Mouse (Mus musculus): ENCODE measurements around the gene Slc6a20b.
"Not testable (repeated sequence)": the region's sequence is repeated elsewhere in the genome, so short reads cannot be mapped to it uniquely, and the experiment has no call there.

The Slc6a20b gene

DNA sequence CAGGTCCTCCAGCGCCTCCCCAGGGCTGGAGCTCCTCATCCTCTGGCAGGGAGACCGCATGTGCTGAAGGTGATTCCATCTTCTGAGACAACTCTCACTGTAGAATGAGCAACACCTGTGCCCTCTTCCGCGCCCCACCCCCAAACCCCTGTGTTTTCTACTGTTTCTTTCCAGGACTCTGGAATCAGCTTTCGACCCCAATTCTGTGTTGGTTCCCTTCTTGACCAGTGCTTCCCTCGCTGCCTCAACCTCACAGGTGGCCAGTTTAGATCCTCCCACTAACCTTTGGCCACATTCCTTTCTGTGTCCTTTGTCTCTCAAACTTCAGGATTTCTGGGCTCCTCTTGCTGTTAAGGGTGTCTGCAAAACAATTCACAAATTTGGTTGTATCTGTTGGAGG lies at the start of gene Slc6a20b:
Gene Slc6a20b, minus strand, starts transcription at position 285 of the 400 bp plus-strand sequence.
- no peak for DNase-seq (ENCODE audit: low read depth)

DNA sequence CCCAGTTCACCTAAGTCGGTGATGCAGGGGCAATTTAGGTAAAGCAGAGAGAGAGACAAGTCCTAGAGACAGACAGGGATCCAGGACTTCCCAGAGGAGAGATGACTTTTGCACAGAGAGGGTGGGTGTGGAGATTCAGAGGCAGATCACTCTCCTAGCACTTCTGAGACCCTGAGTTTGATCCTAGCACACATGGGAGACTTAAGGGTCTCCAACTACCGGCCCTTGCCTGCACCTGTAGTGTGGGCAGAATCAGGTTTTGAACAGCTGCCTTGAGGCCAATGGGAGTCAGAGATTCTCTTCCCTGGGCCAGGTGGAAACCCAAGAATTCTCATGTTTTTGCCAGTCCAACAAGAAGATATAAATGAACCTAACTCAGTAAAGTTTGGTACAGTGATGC lies 46.8 kb upstream of the Slc6a20b start:
- no peak for DNase-seq (ENCODE audit: low read depth)

DNA sequence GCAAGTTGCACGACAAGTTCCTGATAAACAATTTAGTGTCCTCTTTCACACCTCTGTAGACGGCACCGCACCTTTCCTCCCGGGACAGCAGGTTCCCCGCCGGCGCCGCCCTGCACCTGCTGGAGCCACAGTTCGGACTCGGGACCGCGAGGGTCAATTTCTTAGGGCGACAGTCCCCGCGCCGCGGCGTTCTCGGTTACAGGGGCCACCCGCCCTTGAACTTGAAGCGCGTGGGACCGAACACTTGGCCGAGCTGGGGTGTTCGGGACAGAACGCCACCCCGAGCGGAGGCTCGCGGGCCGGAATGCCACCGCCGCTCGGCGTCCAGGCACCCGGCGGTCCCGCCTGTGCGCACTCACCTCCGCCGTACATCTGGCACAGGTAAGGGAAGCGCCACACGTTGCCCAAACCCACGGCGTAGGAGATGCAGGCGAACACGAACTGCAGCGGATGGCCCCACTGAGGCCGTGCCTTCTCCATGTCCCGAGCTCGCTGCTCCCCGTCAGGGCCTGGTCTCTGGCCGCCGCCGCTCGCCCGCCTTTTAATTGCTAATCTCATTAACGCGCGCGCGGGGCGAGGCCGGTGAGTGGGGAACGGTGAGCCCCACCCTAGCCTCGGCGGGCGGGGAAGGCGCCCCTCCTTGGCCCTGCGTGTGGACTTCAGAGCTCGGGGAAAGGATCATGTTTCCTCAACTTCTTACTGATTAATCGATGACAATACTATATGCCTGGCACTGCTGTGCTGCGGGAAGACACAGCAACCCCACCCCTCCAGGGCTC lies 46.2 kb upstream of the Slc6a20b start, which contains the start of the genes Ccr9 and Slc6a20a:
Gene Ccr9, plus strand, starts transcription at position 113 of the 779 bp plus-strand sequence.
Gene Slc6a20a, minus strand, starts transcription at position 559 of the 779 bp plus-strand sequence.
- peak; percentile 37 for DNase-seq (ENCODE audit: low read depth)

DNA sequence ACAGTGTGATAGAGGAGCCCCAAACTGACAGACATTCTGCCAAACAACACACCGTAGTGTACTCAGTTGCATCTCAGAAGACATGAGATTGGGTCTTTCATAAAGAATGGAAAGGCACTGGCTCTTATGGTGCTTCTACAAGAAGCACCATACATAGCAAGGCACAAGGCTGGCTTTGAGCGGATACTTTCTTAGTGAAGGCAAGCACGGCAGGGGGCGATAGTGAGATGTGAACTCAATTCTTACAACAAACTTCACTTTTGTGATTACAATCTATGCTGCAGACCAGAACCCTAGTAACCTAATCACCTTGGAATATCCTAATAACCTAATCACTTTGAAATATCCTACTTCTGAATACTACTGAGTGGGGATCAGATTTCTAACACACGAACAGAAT lies 33.3 kb upstream of the Slc6a20b start:
- peak; percentile 81 for DNase-seq (ENCODE audit: low read depth)

DNA sequence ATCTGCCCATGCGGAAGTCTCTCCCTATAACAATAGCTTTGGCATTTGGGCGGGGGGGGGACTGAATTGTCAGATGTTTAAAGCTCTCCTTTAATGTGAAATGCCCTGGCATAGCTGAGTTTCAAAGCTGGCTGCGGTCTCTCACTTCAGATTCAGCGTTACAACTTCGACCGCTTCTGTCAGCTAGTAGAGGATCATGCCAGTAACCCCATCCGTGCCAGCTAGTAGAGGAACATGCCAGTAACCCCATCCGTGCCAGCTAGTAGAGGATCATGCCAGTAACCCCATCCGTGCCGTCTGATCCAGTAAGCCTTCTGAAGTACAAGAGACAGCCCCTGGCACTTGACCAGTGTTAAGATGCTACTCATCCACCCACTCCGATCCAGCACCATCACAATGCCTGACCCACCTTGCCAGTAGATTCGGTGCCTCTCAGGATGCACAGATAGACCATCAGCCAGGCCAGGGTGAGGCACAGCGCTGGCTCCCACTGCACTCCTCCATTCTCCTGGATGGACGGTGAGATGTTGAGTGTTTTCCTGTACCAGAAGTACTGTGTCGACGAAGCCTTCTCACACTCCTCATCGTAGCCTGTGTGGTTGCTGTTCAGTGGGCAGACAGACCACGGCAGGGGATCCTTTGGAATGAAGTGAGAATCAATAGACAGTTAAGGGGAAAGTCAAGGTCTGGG lies 27.8 kb upstream of the Slc6a20b start:
- not testable (repeated sequence) for DNase-seq (ENCODE audit: low read depth)

DNA sequence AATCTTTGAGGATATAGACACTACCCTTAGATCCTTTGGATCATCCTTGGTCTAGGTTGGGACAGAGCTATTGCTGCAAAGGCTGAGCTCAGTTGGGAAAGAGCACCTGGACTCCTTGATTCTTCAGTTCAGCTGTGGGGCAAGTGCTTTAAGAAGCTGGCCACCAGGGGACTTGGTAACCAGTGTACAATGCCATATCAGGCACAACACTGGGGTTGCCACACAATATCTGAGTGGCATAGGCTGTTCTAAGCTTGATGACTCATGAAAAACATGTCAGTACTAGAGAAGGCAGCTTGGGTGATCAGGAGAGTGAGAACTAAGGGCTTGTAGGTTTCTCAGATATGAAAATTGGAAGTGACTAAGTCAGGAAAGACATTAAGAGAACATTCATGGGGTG lies 26.6 kb upstream of the Slc6a20b start:
- no peak for DNase-seq (ENCODE audit: low read depth)

DNA sequence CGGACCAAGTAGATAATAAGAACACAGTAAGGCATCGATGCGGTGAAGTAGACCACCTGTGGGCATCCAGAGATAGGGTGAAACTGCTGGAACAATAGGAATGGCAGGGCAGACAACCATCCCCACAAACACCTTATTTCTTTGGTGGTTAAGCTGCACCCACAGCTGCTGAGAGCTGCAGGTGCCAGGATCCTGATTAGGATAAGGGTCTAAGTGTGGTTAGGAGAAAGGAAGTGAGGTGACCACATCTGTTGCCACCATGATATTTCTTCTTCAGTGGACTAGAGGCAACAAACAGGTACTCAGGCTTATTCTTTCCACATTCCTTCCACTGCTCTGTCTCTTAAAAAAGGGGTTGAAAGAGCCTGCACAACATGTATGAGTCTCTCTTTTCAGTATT lies 25.1 kb upstream of the Slc6a20b start:
- DNase-seq (ENCODE audit: low read depth), result no peak

DNA sequence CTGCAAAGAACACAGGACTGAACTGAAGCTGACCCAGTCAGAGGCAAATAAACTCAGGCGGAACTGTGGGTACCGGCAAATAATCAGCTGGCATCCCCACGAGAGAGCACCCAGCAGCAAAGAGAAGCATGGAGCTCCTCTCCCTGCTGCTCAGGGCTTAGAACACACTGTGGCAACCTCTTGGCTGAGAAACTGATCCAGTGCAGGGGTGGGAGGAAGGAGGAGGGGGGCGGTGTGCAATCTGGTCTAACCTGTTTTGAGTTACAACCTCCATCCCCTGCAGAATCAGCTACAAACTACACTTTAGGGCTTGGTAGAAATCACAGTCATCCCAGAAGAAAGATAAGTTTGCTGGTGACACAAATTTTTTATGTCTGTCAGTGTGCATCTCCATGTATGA lies 19.0 kb upstream of the Slc6a20b start:
- no peak for DNase-seq (ENCODE audit: low read depth)

DNA sequence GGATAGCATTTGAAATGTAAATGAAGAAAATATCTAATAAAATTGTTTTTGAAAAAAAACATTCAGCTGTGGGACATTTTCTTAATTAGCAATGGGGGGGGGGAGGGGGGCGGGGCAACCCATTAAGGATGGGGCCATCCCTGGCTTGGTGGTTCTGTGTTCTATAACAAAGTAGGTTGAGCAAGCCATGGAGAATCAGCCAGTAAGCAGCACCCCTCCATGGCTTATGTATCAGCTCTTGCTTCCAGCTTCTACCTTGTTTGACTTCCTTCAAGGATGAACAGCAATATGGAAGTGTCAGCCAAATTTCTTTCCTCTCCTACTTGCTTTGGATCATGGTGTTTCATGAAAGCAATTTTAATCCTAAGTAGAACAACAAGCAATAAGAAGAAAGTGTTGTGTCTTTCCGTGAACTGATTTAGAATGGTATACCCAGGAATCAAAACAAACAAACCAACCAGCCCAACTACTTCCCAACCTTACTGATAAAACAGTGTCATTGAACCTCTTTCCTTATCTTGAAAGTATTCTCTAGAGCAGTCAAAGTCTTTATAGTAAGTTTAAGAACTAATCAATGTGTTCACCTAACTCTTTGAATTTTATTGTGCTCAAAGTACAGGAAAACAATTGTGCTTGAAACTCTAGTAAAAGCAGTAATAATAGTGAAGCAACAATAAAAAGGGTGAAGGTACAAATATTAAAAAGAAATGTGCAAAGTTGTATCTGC lies 17.6 kb upstream of the Slc6a20b start:
- DNase-seq (ENCODE audit: low read depth), result no peak

DNA sequence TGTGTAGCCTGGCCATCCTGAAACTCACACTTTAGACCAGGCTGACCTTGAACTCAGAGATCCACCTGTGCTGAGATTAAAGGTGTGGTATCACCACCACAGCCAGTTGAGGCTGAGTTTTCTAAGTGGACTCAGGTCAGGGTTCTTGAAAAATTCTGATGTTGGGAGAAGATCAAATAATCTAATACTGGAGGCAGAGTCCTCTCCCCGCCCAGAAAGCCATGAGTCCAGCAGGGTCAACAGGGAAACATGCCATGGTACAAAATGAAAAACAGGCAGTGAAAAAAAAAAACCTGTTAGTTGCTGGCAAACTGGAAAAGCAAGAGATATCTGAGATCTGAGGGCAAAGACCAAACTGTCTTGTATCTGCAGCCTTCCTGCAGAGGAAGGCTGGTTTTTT lies 7.7 kb upstream of the Slc6a20b start:
- DNase-seq (ENCODE audit: low read depth), result no peak

DNA sequence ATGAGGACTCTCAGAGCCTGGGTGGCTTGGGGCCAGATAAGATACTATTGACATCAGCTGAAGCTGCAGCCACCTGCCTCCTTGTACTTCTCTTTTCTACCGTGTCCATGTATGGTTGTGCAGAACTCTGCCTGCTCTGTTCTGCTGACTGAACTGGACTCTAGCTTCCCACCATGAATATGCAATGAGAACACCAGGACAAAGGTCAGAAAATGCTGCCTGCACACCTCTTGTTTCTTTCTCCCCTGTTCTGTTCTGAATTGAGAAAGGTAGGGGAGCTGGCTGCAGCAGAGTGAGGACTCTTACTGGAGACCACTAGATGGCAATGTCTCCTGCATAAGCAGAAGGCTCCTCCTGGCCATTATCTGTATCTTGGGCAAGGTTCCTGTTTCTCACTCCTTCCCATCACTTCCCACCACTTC lies 6.3 kb upstream of the Slc6a20b start:
- peak; percentile 43 for DNase-seq (ENCODE audit: low read depth)

DNA sequence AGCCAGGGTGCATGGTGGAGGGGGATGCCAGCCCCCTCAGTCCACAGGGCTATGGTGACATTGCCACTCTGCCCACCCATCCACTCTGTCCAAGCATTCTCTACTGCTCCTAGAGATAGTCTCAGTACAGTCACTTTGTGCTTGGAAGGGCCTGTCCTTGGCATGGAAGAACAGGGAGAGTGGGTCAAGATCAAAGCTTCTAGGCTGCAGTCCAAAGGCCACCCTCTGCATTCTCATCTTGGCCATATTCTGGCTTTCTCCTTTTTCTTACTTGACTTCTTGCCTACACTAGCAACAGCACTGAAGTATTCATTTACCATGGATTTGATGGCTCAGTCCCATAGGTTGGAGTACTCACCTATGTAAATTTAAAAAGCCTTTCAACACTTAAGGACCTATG lies 5.9 kb upstream of the Slc6a20b start:
- DNase-seq (ENCODE audit: low read depth), result no peak

DNA sequence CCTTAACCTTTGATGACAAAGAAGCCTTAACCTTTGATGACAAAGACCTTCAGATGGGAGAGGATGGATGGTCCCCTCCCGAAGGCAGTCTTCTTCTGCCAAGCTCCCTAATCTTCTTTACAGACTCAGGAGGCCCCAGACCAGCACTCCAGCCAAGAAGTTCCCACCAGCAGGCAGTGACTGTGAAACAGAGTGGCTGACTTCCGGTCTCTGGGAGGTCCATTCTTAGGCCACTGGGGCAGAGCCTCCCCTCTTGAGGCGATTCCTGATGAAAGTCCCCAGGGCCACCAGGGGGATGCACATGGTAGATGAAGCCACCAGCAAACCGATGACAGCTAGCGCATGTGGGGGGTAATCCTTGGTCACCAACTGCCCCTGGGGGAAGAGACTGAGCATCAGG lies 4.4 kb upstream of the Slc6a20b start:
- DNase-seq (ENCODE audit: low read depth), result no peak

DNA sequence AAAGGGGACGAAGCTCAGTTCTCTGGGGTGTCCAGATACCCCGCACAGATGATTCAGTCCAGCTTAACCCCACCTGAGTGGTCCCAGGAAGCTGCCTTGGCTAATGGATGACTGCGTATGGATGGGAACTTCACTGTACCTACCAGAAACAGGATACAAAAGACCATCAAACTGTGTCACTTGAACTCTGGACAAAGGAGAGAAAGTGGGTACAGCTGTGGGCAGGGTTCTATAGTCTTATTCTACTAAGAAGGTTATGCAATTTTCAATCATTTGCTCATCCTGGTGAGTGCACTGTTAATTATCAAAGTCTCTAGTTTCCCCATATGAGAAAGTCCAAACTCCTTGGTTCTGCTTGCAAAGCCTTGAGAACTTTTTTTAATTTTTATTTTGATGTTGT lies 628 bp upstream of the Slc6a20b start:
- no peak for DNase-seq (ENCODE audit: low read depth)

DNA sequence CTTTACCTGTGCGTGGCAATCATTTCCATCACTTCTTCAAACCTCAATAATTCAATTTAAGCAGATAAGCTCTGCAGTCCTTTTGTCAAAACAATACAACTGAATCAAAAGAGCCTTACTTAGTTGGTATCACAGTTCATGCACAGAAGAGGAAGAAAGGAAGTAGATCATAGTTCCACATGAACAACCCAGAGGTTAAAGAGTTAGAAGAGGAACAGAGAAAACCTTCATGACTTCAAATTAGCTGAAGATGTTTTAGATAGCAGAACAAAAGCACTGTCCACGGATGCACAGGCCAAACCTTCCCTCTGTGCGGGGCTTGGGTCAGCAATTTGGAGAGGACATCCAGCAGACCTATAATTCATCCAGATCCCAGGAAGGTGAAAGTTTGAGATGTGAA lies 699 bp downstream of the Slc6a20b start:
- DNase-seq (ENCODE audit: low read depth), result no peak

DNA sequence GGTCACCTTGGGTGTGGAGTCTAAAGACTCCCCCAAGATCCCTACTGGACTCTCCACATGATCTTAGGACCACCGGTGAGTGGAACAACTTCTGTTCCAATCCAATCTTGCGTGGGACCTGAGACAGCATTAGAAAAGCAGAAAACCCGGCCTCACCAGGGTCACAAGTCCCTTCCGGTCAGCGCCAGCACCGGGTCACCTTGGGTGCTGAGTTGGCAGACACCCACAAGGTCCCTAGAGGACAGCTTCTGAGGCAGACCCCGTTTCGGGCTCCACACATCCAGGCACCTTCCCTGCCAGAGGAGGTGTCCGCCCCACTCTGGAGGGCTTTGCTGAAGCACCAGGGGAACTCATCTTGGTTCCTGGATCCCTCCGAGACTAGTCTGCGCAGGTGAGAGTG lies 6.5 kb downstream of the Slc6a20b start:
- DNase-seq (ENCODE audit: low read depth), result no peak

DNA sequence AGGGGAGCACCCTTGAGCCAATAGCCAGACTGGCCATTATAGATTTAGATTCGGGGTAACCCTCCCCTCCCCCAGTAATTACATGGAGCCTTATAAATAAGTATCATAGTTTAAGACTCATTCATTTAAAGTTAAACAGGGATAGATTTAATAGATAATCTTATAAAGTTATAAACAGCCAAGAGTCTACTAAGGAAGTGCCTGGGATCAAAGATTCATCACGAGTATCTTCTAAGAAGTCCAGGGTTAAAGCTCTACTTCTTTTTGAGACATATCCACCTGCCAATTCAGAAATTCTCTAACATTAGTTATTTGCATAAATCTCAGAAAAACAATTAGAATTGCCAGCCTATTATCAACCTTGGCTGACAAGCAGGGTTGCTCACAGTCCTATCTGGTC lies 7.6 kb downstream of the Slc6a20b start:
- DNase-seq (ENCODE audit: low read depth), result no peak

DNA sequence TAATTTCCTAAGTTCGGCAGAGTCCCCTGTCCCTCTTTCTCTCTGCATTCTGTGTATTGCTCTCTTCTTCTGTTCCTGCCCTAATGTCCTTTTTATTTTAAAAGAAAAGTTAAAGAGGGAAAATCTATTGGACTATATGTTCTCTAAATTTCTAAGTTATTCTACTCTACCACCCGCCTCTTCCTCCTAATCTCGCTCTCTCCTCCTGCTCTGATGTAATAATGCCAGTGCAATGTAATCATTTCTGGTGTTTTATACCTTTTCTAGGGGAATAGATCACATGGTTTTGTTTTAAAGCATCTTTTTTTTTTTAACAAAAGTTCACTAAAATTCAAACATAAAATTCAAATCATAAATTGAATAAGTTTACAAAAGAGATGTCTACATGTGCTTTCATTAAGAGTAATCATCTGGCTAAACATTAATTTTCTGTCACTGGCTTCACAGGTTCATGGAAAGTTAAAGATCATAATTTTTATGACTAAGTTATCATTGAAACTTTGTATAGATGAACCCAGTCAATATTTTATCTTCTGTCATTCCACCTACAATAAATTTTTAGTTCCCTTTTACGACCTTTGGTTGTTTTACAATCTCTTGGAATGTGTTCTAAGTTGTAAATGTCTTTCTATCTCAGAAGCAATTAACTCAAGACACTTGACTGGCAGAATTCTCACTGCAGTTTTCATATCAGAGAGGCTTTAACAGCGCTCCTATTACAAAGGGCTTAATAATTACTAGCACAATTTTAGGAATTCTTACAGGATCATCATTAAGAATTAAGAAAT lies 11.9 kb downstream of the Slc6a20b start:
- no peak for DNase-seq (ENCODE audit: low read depth)

DNA sequence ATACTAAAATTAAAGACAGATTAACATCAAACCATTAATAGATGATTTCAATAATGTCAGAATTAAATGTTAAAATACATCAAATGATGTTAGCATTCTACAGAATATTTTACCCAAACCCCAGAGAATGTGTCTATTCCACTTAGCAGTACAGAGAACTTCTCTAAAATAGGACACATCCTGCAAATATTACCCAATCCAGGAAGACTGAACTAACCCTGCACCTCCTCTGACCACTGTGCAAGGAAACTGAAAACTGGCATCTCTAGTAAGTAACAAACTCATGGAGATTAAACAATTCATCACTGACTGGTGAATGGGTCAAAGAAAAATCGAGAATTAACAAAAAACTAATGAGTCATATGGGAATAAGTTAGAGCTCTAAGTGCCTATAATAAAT lies 30.8 kb downstream of the Slc6a20b start:
- no peak for DNase-seq (ENCODE audit: low read depth)

DNA sequence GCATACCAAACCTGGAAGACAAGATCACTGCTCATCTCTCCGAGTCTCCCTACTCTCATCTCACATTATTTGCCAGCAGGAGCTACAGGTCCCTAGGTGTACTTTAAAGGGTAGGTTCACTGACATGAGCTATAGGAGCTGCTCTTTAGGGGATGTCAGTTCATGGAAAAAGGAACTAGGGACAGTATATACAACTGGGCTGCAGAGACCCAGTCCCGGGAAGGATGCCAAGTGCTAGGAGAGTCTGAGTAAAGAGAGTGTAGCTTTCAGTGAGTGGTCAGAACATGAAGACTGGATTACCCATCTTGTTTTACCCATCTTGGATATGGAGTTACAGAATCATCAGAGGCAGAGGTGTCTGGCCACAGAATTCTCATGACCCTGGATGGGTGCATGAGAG lies 35.0 kb downstream of the Slc6a20b start:
- DNase-seq (ENCODE audit: low read depth), result no peak

DNA sequence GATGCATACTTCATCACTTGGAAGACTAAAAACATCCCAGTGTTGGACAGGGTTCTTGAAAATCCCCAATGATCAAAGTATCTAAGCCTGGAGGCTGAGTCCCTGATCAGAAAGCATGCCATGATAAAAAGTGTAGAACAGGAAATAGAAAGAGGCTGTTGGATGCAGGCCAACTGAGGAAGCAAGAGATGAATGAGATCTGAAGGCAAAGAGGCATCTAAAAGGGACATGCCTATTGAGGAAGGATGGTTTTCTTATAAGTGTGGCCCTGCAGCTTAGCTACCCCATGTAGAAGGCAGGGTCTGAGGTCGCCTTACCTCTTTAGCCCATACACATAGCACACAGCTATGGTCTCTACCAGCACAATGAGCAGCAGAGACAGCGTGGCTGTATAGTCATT lies 35.5 kb downstream of the Slc6a20b start:
- DNase-seq (ENCODE audit: low read depth), result no peak

DNA sequence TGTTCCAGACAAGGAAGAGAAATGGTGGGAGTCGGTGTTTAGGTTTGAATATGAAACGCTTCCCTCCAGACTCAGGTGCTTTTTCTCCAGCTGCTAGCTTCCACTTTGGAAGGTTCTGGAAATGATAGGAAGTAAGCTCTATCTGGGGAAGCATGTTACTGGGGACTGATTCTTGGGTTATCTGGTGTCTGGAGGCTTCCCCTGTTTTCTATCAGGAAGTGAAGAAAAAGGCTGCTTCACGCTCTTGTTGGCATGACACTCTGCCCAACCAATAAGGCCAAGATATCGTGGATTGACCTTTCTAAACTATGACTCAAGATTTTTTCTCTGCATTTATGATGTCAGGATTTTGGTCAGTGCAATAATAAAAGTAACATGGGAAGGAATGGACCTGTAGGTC lies 37.2 kb downstream of the Slc6a20b start:
- DNase-seq (ENCODE audit: low read depth), result no peak

Data from naive thymus-derived CD4-positive, alpha-beta T cell, adult 2 months (primary cell).